Mouse (Mus musculus): ENCODE measurements around the gene Dmrtc2. TPM values are rescaled to one million over a fixed set of nuclear protein-coding genes. Genes with fewer than 3 reads are reported as not detected.
A peak's percentile ranks its signal among the peaks of the same experiment; 100 is the strongest.
"Not testable (repeated sequence)": the region's sequence is repeated elsewhere in the genome, so short reads cannot be mapped to it uniquely, and the experiment has no call there.

Gene Dmrtc2
- total RNA-seq, 2 experiments from 2014 or later: not detected

DNA sequence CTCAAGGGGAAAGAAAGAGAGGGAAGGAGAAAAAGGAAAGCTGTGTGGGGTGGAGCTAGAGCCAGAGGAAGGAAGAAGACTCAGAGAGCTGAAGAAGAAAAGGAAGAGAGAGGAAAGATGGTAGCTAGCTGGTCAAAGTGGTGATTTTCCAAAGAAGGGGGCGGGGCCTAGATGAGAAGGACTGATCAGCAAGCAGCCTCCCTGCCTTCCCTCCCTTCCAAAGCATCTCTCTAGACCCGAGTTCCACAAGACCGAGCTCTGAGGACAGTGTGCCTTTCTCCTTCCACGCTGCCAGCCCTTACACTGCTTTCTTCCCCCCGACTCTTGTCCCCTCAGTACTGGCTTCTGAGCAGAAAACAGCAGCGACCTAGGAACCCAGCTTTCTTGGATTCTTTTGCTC, 5.7 kb upstream of the Dmrtc2 start:
- no peak for ATAC-seq (ENCODE audit: poor library complexity, severe bottlenecking)

- no peak for ATAC-seq (ENCODE audit: poor library complexity, severe bottlenecking)
These were observed 777 bp upstream of the Dmrtc2 start for GRCm38 (mm10) chr7:24869080-24869479.

GRCm38 (mm10) chr7:24877588-24877987, 7.7 kb downstream of the Dmrtc2 start:
- no peak for ATAC-seq (ENCODE audit: poor library complexity, severe bottlenecking)

DNA sequence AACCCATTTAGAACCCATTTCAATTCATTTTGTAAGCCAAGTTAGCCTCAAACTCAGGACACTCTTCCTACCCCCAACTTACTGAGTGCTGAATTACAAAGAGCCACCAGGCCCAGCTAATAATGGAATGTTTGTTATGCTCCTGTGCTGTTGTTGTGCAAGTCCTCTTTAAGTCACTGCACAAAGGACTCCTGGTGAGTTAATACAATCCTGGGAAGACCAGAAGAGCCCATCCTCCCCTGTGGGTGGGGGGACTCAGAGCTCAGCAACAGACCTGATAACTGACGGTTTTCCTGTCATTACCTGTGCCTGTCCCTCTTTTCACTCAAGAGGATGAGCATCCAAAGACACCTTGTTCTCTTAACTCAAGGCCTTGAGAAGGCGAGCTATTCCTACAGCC, 9.8 kb downstream of the Dmrtc2 start:
- no peak for ATAC-seq (ENCODE audit: poor library complexity, severe bottlenecking)

- ATAC-seq (ENCODE audit: poor library complexity, severe bottlenecking): no peak
These were observed 12.8 kb downstream of the Dmrtc2 start for GRCm38 (mm10) chr7:24882416-24883199.

- peak; percentile 92 for ATAC-seq (ENCODE audit: poor library complexity, severe bottlenecking)
These were observed 14.2 kb downstream of the Dmrtc2 start, which contains the start of gene Rps19 for GRCm38 (mm10) chr7:24883896-24884692. TSS of gene Rps19 (plus strand) at chr7:24884371.

- ATAC-seq (ENCODE audit: poor library complexity, severe bottlenecking): no peak
These were observed 14.9 kb downstream of the Dmrtc2 start for GRCm38 (mm10) chr7:24884693-24885291.

- ATAC-seq (ENCODE audit: poor library complexity, severe bottlenecking): no peak
These were observed 15.8 kb downstream of the Dmrtc2 start for GRCm38 (mm10) chr7:24885468-24886307.

DNA sequence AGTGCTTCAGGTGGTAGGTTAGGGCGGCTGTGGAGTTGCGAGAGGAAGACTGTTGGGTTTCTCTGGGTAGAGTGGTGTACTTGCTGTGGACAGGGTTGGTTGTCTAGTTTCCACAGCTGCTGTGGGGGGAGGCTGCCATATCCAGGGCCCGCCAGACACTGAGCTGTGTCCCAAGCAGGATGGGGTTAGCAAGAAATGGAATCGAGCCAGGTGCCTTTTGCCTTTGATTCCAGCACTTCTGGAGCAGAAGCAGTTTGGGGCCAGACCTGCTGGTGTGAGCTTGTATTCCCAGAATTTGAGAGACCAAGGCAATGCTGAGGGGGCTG, 16.4 kb downstream of the Dmrtc2 start:
- ATAC-seq (ENCODE audit: poor library complexity, severe bottlenecking): no peak

DNA sequence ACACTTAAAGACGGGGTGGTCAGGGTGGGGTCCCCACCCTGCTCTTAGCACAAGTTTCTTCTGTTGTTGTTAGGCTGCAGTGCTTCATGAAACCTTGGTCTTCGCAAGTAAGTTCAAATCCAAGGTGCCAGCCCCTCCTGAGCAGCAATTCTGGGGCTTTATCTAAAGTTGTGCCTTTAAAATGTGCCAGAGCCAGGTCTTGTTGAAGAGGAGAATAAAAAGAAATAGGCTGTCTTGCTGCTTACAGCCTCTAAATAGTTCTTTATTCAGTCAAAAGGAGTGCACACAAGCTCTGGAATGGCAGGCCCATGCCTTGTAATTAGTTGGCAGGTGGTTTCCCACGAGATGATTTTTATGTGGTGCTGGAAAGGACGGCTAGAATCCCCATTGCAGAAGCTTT, 17.2 kb downstream of the Dmrtc2 start:
- no peak for ATAC-seq (ENCODE audit: poor library complexity, severe bottlenecking)

DNA sequence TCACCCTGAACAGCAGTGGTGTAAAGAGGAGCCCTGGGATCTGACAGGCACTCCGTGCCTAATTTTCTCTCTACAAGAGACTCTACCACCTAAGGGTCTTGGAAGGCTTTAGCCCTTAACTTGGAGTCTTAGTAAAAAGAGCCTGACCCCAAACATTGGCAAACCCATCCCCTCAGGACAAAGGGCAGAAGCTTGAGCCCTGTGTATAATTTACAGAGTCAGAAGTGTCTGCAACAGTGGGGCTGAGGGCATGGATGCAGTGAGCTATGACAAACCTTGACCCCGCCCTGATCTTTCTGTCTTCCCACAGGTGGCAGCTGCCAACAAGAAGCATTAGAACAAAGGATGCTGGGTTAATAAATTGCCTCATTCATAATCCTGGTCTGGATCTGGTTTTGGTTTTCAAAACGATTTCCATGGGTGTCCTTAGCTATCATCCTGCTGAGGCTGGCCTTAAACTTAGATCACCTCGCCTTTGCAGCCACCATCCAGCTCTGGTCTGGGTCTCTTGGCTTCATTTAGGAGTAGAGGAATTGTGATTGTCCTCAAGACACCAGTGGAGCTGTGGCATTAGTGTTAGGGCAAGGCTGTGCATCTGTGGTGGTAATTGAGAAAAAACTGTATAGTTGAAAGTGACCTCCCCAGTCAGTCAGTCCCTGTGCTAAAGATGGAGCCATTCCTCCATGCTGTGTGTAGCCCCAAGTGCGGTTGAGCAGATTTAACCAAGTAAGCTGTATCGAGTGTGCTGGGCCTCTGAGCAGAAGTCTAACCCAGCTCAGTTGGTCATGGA, 19.8 kb downstream of the Dmrtc2 start:
- ATAC-seq (ENCODE audit: poor library complexity, severe bottlenecking): no peak

DNA sequence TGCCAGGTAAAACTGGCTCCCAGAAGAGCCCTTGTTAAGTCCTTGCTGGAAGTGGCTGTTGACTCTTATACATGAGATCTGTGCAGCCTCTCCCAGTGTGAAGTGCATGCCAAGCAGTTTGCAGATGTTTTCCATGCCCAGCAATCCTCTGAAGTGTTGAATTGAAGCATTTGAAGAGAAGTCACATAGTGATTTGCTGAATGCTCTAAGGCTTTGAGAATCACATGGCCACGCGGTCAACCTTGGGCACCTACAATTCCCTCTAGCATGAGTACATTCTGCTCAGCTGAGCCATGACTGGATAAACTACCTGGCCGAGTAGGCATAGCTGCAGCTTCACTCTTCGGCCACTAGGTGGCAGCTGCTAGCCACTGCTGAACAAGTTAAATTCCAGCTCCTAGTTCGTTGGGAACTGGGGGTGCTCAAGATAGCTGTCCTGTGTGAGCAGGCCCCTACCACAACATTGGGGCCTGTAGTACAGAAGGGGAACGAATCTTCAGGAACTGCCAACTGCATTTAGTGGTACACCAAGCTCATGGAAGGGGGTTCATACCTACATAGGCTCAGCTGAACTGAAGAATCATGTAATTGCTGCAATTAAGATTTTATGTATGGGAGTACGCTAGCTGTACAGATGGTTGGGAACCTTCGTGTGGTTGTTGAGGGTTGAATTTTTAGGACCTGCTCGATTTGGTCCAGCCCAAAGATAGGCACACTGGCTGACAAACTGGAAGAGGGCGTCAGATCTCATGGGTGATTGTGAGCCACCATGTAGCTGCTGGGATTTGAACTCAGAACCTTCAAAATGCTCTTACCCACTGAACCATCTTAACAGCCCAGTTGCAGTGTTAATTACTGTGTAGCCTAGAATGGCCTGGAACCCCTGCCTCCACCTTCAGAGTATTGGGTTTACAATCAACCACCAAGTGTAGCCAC, 20.7 kb downstream of the Dmrtc2 start:
- peak; percentile 99 for ATAC-seq (ENCODE audit: poor library complexity, severe bottlenecking)

- ATAC-seq (ENCODE audit: poor library complexity, severe bottlenecking): no peak
These were observed 21.6 kb downstream of the Dmrtc2 start for GRCm38 (mm10) chr7:24891241-24892124.

GRCm38 (mm10) chr7:24892125-24892583, 22.3 kb downstream of the Dmrtc2 start:
- no peak for ATAC-seq (ENCODE audit: poor library complexity, severe bottlenecking)

DNA sequence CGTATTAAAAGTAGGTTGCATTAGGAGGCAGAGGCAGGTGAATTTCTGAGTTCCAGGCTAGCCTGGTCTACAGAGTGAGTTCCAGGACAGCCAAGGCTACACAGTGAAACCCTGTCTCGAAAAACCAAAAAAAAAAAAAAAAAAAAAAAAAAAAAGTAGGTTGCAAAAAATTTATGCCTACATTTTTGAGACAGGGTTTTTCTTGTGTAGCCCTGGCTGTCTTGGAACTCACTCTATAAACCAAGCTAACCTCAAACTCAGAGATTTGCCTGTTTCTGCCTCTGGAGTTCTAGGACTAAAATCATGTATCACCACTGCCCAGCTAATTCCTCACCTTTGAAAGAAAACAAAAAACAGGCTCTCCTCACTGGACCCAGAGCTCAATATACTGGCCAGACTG, 25.9 kb downstream of the Dmrtc2 start:
- ATAC-seq (ENCODE audit: poor library complexity, severe bottlenecking): not testable (repeated sequence)

DNA sequence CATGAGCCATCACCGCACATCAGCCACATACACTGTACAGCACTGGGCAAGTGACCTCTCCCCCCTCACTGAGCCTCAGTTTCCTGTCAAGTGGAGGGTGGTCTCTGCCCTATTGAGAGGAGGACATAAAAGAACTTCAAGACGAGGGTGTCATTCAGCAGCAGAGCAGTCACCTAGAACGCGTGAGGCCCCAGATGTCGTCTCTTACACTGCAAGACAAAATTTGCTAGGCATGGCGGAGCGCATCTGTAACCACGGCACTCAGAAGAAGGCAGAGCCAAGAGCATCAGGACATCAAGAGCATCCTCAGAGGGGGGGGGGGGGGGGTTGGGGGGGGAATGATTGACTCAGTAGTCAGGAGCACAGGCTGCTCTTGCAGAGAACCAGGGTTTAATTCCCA, 26.4 kb downstream of the Dmrtc2 start:
- ATAC-seq (ENCODE audit: poor library complexity, severe bottlenecking): no peak

DNA sequence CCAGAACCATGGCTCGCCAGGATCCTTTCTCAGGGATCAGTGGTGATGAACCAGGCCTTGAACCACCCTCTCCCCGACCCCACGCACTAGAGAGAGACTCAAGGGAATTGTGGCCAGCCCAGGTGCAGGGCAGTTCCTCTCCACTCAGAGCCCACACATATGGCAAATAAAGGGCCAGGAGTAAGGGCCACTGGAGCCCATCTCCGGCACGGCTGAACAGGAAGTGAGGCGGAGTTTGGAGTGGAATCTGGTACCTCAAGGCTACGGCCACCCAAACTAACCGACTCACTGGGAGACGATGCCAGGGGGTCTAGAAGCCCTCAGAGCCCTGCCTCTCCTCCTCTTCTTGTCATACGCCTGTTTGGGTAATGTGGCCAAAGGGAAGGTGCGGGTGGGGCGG, 27.4 kb downstream of the Dmrtc2 start, which contains the start of gene Cd79a:
Gene Cd79a (plus strand): TSS at position 158 of the 400 bp plus-strand sequence.
- ATAC-seq (ENCODE audit: poor library complexity, severe bottlenecking): no peak

GRCm38 (mm10) chr7:24897959-24898358, 28.1 kb downstream of the Dmrtc2 start:
- ATAC-seq (ENCODE audit: poor library complexity, severe bottlenecking): no peak

All from megakaryocyte, adult 5-6 weeks (primary cell).